Mouse (Mus musculus) naive thymus-derived CD4-positive, alpha-beta T cell, adult 2 months (primary cell): ENCODE results near the gene Dnajc6.

Experiments used
- DNase-seq: peaks from one replicate; pipeline ENCODE4 v3.0.0-alpha.2; 2011; ENCODE audit warnings: low read depth

The Dnajc6 gene

GRCm38 (mm10) chr4:101507571-101508422 lies 11.3 kb downstream of the Dnajc6 start:
- DNase-seq: peak; percentile 61

GRCm38 (mm10) chr4:101508431-101508830 lies 12.0 kb downstream of the Dnajc6 start:
- peak; percentile 18 for DNase-seq

- DNase-seq: peak; percentile 59
These were observed 12.6 kb downstream of the Dnajc6 start for GRCm38 (mm10) chr4:101508851-101509577.

GRCm38 (mm10) chr4:101510111-101510903 lies 13.9 kb downstream of the Dnajc6 start:
- DNase-seq: peak; percentile 31

- peak; percentile 15 for DNase-seq
These were observed 14.4 kb downstream of the Dnajc6 start for GRCm38 (mm10) chr4:101510904-101511210.

GRCm38 (mm10) chr4:101511768-101512521 lies 15.5 kb downstream of the Dnajc6 start:
- peak; percentile 29 for DNase-seq

- peak; percentile 21 for DNase-seq
These were observed 16.8 kb downstream of the Dnajc6 start for GRCm38 (mm10) chr4:101513251-101513650.

- no peak for DNase-seq
These were observed 19.4 kb downstream of the Dnajc6 start for GRCm38 (mm10) chr4:101515853-101516252.

- no peak for DNase-seq
These were observed 20.2 kb downstream of the Dnajc6 start for GRCm38 (mm10) chr4:101516434-101517168.

GRCm38 (mm10) chr4:101531901-101532300 lies 35.5 kb downstream of the Dnajc6 start:
- DNase-seq: no peak

GRCm38 (mm10) chr4:101540516-101540915 lies 44.1 kb downstream of the Dnajc6 start:
- DNase-seq: no peak

GRCm38 (mm10) chr4:101549958-101550591 lies 53.6 kb downstream of the Dnajc6 start:
- DNase-seq: no peak

GRCm38 (mm10) chr4:101550671-101551161 lies 54.3 kb downstream of the Dnajc6 start:
- DNase-seq: no peak

- DNase-seq: no peak
These were observed 55.0 kb downstream of the Dnajc6 start for GRCm38 (mm10) chr4:101551425-101551824.

GRCm38 (mm10) chr4:101552372-101552771 lies 55.9 kb downstream of the Dnajc6 start:
- no peak for DNase-seq

- DNase-seq: no peak
These were observed 58.6 kb downstream of the Dnajc6 start for GRCm38 (mm10) chr4:101555016-101555415.

- no peak for DNase-seq
These were observed 63.7 kb downstream of the Dnajc6 start for GRCm38 (mm10) chr4:101560137-101560536.

- no peak for DNase-seq
These were observed 66.4 kb downstream of the Dnajc6 start for GRCm38 (mm10) chr4:101562836-101563235.

- DNase-seq: no peak
These were observed 67.2 kb downstream of the Dnajc6 start for GRCm38 (mm10) chr4:101563607-101564006.

- DNase-seq: no peak
These were observed 68.4 kb downstream of the Dnajc6 start for GRCm38 (mm10) chr4:101564746-101565417.
